Mouse (Mus musculus) CH12.LX (cell line): Measurements from ENCODE around the gene Dag1.

ENCODE experiments used
- CTCF ChIP-seq, 2 experiments: IDR thresholded peaks in 1 of 2; conservative IDR thresholded peaks in 1 of 2; 2 replicates each; pipeline ENCODE4 v1.5.1; 2011 to 2012; ENCODE audit warnings: low read depth in 2 of 2, low read length in 2 of 2, improper control_type of control experiment in 1 of 2, inconsistent platforms in 1 of 2, mild to moderate bottlenecking in 1 of 2, moderate library complexity in 1 of 2
- MAX ChIP-seq: IDR thresholded peaks from 2 replicates; pipeline ENCODE4 v1.6.1; 2011; ENCODE audit warnings: low read length, improper control_type of control experiment
- MYC ChIP-seq: IDR thresholded peaks from 2 replicates; pipeline ENCODE4 v1.6.1; 2011; ENCODE audit warnings: low read depth, mild to moderate bottlenecking, improper control_type of control experiment, low read length
- POLR2A ChIP-seq: IDR thresholded peaks from 2 replicates; pipeline ENCODE4 v1.6.1; 2011; ENCODE audit warnings: low read depth, mild to moderate bottlenecking, improper control_type of control experiment, low read length
- ZKSCAN1 ChIP-seq: IDR thresholded peaks from 2 replicates; pipeline ENCODE4 v1.6.1; 2012; ENCODE audit warnings: low read depth, inconsistent platforms, low read length, improper control_type of control experiment, borderline replicate concordance

DNA sequence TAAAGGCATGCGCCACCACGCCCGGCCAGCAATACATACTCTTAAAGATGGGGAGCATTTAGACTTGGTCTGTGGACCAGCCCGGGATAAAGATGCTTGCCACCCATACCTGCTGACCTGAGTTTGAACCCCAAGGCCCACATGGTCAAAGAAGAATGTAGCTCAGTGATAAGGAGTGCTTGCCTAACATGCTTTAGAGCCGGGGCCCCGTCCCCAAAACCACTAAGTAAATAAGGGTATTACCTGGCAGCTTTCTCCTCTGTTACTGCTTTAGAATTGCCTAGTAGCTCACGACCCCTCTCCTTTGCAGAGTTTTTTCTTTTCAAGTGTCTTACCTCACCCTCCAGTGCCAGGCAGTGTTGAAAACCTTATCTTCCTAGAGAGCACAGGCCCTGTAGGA lies 11.0 kb downstream of the Dag1 start:
- TF ChIP-seq MAX (no peak), CTCF (conservative IDR thresholded peaks at IDR 0.05 in 1 of 2, IDR thresholded peaks at IDR 0.05 in 1 of 2; ENCODE audit: low read depth in 2 of 2, low read length in 2 of 2) (no peak), POLR2A (no peak), ZKSCAN1 (no peak), MYC (no peak)
